Mouse (Mus musculus) intestine, embryonic 15.5 days (tissue): ENCODE results near the gene Asb4. TPM values are rescaled to one million over a fixed set of nuclear protein-coding genes. Genes with fewer than 3 reads are reported as not detected.

ENCODE experiments used
- ATAC-seq: fragments of 200-750 bp; cut with Nextera tagmentation; 2 replicates; pipeline ENCODE4 v1.8.0; 2017; ENCODE audit warnings: moderate TSS enrichment, moderate library complexity
- H3K27ac ChIP-seq: fragments of 300-500 bp; sonication (generic); 2 replicates; pipeline ENCODE4 v1.5.1; 2015; ENCODE audit warnings: mild to moderate bottlenecking, inconsistent platforms
- H3K27me3 ChIP-seq: fragments of 300-500 bp; sonication (generic); replicated peaks from 2 replicates; pipeline ENCODE4 v1.6.1; 2015; ENCODE audit warnings: inconsistent platforms
- H3K36me3 ChIP-seq: fragments of 300-500 bp; sonication (generic); 2 replicates; pipeline ENCODE4 v1.6.1; 2015; ENCODE audit warnings: inconsistent platforms
- H3K4me1 ChIP-seq: fragments of 300-500 bp; sonication (generic); replicated peaks from 2 replicates; pipeline ENCODE4 v1.6.1; 2015; ENCODE audit warnings: inconsistent platforms
- H3K4me2 ChIP-seq: fragments of 300-500 bp; sonication (generic); replicated peaks from 2 replicates; pipeline ENCODE4 v1.6.1; 2015; ENCODE audit warnings: mild to moderate bottlenecking, inconsistent platforms
- H3K4me3 ChIP-seq: fragments of 300-500 bp; sonication (generic); replicated peaks from 2 replicates; pipeline ENCODE4 v1.5.1; 2015; ENCODE audit warnings: inconsistent platforms
- H3K9ac ChIP-seq: fragments of 300-500 bp; sonication (generic); 2 replicates; pipeline ENCODE4 v1.6.1; 2015; ENCODE audit warnings: inconsistent platforms
- H3K9me3 ChIP-seq: fragments of 300-500 bp; sonication (generic); 2 replicates; pipeline ENCODE4 v1.6.1; 2016; ENCODE audit warnings: inconsistent platforms
- WGBS: fragments of 180-500 bp; shearing (Covaris S2); methylation state at CpG from one replicate; pipeline ENCODE4 v1.1.7; 2015; 5-methylcytosine and 5-hydroxymethylcytosine counted together
- polyA plus RNA-seq: library from polyadenylated mRNA; unstranded; fragments of >200 nt; fragmentation: Nextera tagmentation; extraction: Ambion mirVana; gene quantifications from 2 replicates; pipeline ENCODE4 v1.2.1, GENCODE M21; 2015

Asb4 gene
- polyA plus RNA-seq, 1 experiment from 2014 or later = 18.8 TPM

DNA sequence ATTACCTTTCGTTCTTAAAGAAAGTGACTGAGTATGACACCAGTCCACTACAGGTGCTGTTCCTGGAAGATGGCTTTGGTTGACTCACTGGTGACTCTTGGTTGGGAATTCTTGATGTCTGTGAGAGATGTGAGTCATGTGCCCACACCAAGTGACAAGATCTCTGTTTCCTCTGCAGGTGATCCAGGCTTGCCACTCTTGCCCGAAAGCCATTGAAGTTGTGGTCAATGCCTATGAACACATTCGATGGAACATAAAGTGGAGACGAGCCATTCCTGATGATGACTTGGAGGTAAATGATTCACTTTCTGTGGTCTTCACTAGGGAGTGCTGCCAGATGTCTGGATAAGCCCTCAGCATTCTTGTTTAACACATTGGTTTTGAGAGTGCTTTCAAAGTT, 46.4 kb downstream of the Asb4 start:
- 94% methylated on average over 4 of the region's 4 CpGs for WGBS
- no peak for ATAC-seq

DNA sequence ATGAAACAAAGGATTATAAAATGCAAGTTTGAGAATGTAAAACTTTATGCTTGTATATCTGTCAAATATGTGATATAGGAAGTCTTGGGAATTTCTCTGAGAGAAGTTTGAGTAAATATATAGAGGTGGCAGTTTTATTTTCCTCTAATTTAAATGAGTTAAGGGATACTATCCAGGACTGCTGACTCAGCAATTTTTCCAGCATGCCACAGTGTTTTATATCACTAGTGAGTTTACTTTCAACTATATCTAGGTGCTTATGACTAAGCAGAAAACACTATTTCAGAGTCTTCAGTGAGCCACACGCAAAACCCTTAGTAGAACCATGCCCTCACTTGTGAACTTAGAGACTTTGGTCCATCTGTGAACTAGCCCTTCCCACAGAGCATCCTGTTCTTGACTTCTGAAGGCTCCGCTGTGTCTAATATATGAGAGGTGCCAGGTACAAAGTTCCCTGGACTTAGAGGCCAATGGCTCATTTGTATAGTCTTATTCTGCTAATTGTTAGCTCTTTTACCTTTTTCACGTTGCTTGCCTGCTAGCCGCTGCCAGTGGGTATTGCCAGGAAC, 46.9 kb downstream of the Asb4 start:
- no peak overlapping the region for H3K27ac ChIP-seq
- WGBS = 93% methylated on average over 4 of the region's 4 CpGs

More for the DNA sequence above, 46.4 kb downstream of the Asb4 start:
- H3K4me3 ChIP-seq = no peak overlapping the region
- no peak overlapping the region for H3K4me2 ChIP-seq
- no peak overlapping the region for H3K9ac ChIP-seq
- no peaks in the 10 kb centered on the region for H3K4me1 ChIP-seq
- H3K36me3 ChIP-seq = no peaks in the 10 kb centered on the region
- no peaks in the 10 kb centered on the region for H3K9me3 ChIP-seq
- no peak overlapping the region for H3K27ac ChIP-seq
- H3K27me3 ChIP-seq = no peaks in the 10 kb centered on the region

DNA sequence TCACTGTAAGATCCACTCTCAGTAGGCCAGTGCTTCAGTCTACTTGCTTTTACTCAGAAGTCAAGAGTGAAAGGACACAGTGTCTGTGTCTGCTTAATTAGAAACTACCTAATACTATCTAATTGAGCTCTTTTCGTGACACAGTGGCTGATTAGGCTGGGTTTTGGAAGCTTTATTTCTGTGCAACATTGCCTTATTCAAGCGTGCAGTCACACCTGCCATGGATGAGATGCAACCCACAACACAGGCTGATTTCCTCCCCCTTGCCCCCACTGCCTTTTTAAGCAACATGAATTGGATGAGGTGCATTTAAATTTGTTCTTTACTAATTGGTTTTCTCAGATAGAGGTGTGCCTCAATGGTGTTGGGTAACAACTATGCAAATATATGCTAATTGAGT, 50.7 kb downstream of the Asb4 start:
- Histone ChIP-seq H3K9me3 (no peaks in the 10 kb centered on the region), H3K36me3 (no peaks in the 10 kb centered on the region), H3K4me3 (no peak overlapping the region), H3K4me2 (no peak overlapping the region), H3K27me3 (no peaks in the 10 kb centered on the region), H3K9ac (no peak overlapping the region), H3K27ac (no peak overlapping the region), H3K4me1 (no peaks in the 10 kb centered on the region)
- 86% methylated on average over 2 of the region's 2 CpGs for WGBS
- ATAC-seq = no peak

More for the DNA sequence above, 46.9 kb downstream of the Asb4 start:
- ATAC-seq = no peak
- H3K9ac ChIP-seq = no peak overlapping the region
- no peak overlapping the region for H3K4me2 ChIP-seq
- H3K4me1 ChIP-seq = no peaks in the 10 kb centered on the region
- H3K27me3 ChIP-seq = no peaks in the 10 kb centered on the region
- no peak overlapping the region for H3K4me3 ChIP-seq
- no peaks in the 10 kb centered on the region for H3K36me3 ChIP-seq
- no peaks in the 10 kb centered on the region for H3K9me3 ChIP-seq

DNA sequence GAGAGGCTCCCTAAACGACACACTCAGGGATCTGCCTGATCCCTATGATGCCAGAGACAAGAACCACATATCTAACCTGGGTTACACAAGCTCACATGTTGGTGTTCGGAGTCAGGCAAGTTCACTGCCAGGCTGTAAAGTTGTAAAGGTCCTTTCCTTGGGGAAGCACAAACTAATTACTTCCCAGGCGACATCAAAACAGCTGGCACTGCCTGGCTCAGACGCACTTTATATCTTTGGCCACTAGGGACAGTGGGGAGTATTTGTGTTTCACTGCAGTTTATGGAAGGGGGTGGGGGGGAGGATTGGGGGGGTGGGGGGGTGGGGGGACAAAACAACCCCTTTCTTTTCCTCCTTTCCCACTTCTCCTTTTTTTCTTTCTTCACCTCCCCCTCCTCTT, 54.6 kb downstream of the Asb4 start:
- no peaks in the 10 kb centered on the region for H3K9me3 ChIP-seq
- 38% methylated on average over 4 of the region's 4 CpGs for WGBS

DNA sequence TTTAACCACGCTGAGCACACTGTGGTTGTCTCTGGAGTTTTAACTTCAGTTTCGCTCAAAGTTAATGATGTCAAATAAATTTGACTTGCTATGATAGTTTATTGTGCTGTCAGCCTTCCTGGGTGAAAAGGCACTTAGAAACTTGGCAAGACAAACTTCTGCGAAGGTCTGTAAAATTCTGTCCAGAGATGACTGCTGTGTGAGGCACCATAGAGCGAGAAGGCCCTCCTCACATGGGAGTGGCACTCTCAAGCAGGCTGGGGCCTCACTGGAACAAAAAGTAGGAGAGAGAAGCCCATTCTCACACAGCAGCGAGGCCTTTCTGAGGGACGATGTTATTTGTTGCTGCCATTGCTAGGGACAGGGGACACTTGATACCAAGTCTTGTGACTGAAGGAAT, 58.0 kb downstream of the Asb4 start:
- WGBS = 79% methylated on average over 6 of the region's 6 CpGs

More for the DNA sequence above, 54.6 kb downstream of the Asb4 start:
- Histone ChIP-seq H3K4me2 (no peak overlapping the region), H3K9ac (no peak overlapping the region), H3K36me3 (no peaks in the 10 kb centered on the region), H3K27me3 (no peaks in the 10 kb centered on the region), H3K4me3 (no peak overlapping the region), H3K27ac (no peak overlapping the region), H3K4me1 (0 out of 2 replicates have a peak, but pooled peaks cover 5% of the 10 kb centered on the region)
- ATAC-seq = no peak

DNA sequence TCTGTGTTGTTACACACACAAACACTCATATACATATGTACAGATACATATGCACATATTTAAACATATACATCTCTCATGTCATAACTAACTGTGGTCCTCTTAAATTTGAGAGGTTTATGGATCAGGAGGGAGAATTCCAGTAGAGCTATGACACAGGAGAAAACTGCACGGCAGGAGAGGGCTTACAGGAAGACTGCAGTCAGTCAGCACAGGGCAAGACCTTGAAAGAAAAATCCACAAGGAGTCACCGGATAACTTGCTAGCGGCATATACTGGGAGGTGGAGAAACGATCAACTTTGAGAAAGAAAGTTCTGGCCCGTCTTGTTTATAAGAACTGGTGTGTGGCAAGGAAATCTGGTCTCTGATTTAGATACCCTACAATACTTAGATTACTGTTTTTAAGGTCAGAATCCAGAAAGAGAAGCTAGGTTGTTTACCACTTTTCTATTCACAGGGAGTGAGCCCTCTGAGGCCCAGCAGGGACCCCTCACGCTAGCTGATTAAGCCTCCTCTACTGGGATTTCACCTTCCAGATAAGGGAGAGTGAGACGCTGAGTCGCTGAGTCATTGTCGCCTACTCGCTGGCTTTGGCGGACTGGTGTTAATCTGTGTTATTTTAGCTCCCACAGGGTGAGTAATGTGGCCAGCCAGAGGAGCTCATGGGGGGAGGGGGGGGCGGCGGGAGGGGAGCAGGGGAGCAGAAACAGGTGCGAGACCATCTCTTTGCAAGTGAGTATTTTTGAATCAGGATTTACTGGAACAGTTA, 59.3 kb downstream of the Asb4 start:
- Histone ChIP-seq H3K27ac (no peak overlapping the region), H3K4me3 (no peak overlapping the region), H3K4me2 (peak overlapping the region; percentile 22), H3K9me3 (no peaks in the 10 kb centered on the region), H3K9ac (no peak overlapping the region), H3K27me3 (no peaks in the 10 kb centered on the region), H3K36me3 (no peaks in the 10 kb centered on the region), H3K4me1 (0 out of 2 replicates have a peak, but pooled peaks cover 12% of the 10 kb centered on the region)
- 11% methylated on average over 14 of the region's 14 CpGs for WGBS
- peak; percentile 84 for ATAC-seq

More for the DNA sequence above, 58.0 kb downstream of the Asb4 start:
- Histone ChIP-seq H3K27me3 (no peaks in the 10 kb centered on the region), H3K4me3 (no peak overlapping the region), H3K9ac (no peak overlapping the region), H3K36me3 (no peaks in the 10 kb centered on the region), H3K4me2 (no peak overlapping the region), H3K27ac (no peak overlapping the region), H3K9me3 (no peaks in the 10 kb centered on the region), H3K4me1 (0 out of 2 replicates have a peak, but pooled peaks cover 12% of the 10 kb centered on the region)
- ATAC-seq = no peak

DNA sequence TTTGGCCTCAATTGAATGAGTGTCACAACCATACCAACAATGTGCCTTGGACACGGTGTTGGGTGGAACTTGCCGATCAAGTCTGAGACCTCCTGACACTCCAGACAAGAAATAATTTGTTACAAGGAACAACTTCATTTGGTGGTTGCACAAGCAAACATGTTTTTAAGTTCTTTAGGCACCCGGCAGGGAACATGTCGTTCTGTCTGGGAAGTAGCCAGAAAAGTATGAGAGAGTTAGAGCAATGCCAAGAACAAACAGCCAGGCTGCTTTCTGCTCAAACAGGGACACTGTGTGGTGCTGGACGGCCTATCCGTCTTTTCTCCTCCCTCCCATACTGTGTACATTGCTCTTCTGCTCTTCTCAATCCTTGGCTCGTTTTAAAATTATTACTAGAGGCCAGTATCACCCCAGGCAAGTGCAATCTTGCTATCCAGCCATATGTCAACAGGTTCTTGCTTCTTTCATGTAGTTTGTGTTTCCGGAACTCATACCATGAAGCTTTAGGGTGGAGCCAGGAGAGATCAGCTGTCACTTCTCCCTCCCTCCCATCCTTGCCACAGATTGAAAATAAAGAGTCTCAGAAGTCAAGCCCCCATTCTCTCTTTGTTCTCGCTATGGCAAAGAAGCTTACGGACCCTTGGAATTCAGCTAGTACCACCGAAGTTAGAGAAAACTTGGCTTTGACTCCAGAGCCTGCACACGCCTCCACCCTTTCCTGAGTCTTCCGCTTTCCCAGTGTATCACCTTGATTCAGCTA, 60.1 kb downstream of the Asb4 start:
- Histone ChIP-seq H3K36me3 (no peaks in the 10 kb centered on the region), H3K27ac (no peak overlapping the region), H3K4me1 (0 out of 2 replicates have a peak, but pooled peaks cover 12% of the 10 kb centered on the region), H3K4me2 (peak overlapping the region; percentile 22), H3K4me3 (no peak overlapping the region), H3K9me3 (no peaks in the 10 kb centered on the region), H3K9ac (no peak overlapping the region), H3K27me3 (no peaks in the 10 kb centered on the region)
- peak; percentile 66 for ATAC-seq
- 22% methylated on average over 13 of the region's 13 CpGs for WGBS

DNA sequence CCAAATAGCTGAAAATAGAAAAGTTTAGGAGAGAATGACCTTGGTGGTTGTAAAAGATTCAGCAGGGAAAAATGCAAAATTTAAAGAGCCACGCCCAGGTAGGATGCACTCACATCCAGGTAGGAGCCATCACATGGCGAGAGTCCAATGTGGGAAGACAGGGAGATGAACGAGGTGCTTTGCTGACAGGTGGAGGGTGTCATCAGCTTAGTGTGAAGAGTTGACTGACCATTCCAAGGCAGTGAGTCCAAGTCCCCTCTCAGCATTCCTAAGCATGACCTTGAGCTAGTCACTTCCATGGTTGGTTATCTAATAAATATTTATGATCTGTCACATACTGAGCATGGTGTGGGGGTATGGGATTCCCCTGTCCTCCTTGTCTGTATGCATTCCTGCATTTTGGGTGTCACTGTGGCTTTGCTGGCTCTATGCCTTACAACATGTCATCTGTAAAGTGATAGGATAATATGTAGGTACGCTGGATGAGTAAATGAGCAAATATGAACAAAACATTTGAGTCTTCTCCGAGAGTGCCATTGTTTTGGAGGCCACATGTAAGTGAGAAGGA, 61.2 kb downstream of the Asb4 start:
- Histone ChIP-seq H3K27ac (no peak overlapping the region), H3K4me1 (0 out of 2 replicates have a peak, but pooled peaks cover 12% of the 10 kb centered on the region), H3K27me3 (no peaks in the 10 kb centered on the region), H3K36me3 (no peaks in the 10 kb centered on the region), H3K4me2 (no peak overlapping the region), H3K9me3 (no peaks in the 10 kb centered on the region), H3K9ac (no peak overlapping the region), H3K4me3 (no peak overlapping the region)
- 87% methylated on average over 5 of the region's 5 CpGs for WGBS
- ATAC-seq = no peak

DNA sequence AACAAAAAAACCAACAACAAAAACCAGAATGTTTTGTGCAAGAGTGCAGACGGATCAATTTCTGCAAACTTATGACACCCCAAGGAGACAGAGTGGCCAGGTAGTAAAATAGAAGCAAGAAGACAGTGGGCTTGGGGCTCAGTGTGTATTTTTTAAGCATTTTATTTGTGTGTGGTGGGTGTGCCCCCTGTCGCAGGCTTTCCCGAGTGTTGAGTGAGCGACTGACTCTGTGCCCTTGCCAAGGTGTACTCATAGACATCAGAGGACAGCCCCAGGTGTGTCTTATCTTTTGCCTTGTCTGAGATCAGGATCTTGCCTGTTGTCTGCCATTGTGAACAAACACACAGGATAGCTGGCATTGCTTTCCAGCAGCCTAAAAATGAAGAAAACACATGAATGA, 63.8 kb downstream of the Asb4 start:
- Histone ChIP-seq H3K36me3 (no peaks in the 10 kb centered on the region), H3K4me1 (0 out of 2 replicates have a peak, but pooled peaks cover 12% of the 10 kb centered on the region), H3K4me2 (no peak overlapping the region), H3K27ac (no peak overlapping the region), H3K27me3 (no peaks in the 10 kb centered on the region), H3K9me3 (no peaks in the 10 kb centered on the region), H3K4me3 (no peak overlapping the region), H3K9ac (no peak overlapping the region)
- WGBS = 85% methylated on average over 4 of the region's 4 CpGs
- no peak for ATAC-seq

DNA sequence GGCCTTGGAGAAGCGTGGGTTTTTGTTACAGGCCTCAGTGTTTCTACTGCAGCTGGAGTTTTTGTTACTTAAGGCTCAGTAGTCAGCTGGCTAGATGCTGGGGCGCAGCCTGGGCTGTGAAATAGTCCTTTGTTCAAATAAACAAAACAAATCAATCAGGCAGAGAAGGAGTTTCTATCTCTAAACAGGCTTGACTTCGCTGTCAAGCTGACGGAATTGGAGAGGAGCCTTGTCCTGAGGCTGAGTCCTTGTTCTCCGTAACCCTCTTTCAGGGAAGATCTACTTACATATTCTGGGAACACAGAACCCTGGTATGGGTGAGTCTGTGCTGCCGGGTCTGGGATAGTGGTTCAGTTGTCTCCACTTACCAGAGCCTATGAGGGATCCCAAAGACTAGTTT, 64.4 kb downstream of the Asb4 start:
- H3K9ac ChIP-seq = no peak overlapping the region
- 51% methylated on average over 6 of the region's 6 CpGs for WGBS

DNA sequence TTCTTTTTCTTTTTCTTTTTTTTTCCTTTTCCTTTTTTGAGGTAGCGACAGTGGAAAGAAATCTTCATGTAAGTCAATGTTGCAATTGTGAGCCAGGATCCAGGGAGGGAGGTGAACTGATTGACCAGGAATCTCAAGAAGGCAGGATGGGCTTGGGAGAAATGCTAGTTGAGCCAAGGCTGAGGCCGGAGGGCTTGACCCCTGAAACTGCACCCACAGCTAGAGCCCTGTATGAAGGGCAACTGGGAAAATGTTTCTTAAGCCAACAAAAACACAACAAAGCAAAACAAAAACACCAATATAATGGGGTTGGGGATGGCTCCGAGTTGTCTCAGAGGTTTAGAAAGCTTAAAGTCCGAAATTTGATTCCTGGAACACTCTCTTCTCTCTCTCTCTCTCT, 65.2 kb downstream of the Asb4 start:
- Histone ChIP-seq H3K4me1 (0 out of 2 replicates have a peak, but pooled peaks cover 1% of the 10 kb centered on the region), H3K36me3 (no peaks in the 10 kb centered on the region), H3K27me3 (no peaks in the 10 kb centered on the region), H3K27ac (no peak overlapping the region), H3K4me3 (no peak overlapping the region), H3K4me2 (no peak overlapping the region), H3K9ac (no peak overlapping the region), H3K9me3 (no peaks in the 10 kb centered on the region)
- no peak for ATAC-seq
- 78% methylated on average over 4 of the region's 4 CpGs for WGBS

More for the DNA sequence above, 64.4 kb downstream of the Asb4 start:
- H3K27me3 ChIP-seq = no peaks in the 10 kb centered on the region
- no peaks in the 10 kb centered on the region for H3K9me3 ChIP-seq
- ATAC-seq = no peak
- H3K27ac ChIP-seq = no peak overlapping the region
- H3K4me1 ChIP-seq = 0 out of 2 replicates have a peak, but pooled peaks cover 10% of the 10 kb centered on the region
- H3K36me3 ChIP-seq = no peaks in the 10 kb centered on the region
- H3K4me2 ChIP-seq = no peak overlapping the region
- H3K4me3 ChIP-seq = no peak overlapping the region

DNA sequence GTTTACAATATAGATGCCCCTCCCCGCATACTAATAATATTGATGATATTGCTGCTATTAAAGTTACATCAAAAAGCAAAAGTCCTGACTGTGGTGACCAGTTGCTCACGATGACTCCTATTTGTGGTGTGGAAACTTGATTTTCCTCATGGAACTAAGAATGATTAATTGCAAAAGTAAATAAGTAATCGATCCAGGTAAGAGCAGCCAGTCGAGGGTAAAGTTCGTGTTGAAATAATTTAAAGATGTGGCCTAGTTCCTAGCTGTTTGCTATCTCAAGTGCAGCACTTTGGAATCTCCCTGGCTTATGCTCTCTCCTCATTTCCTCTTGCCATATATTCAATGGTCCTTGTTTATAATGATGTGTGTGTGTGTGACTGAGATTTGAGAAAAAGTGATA, 66.7 kb downstream of the Asb4 start:
- WGBS = 62% methylated on average over 5 of the region's 5 CpGs
- no peak overlapping the region for H3K27ac ChIP-seq
- no peaks in the 10 kb centered on the region for H3K9me3 ChIP-seq
- no peaks in the 10 kb centered on the region for H3K27me3 ChIP-seq
- H3K4me1 ChIP-seq = no peaks in the 10 kb centered on the region
- H3K4me2 ChIP-seq = no peak overlapping the region
- no peak overlapping the region for H3K9ac ChIP-seq
- no peak overlapping the region for H3K4me3 ChIP-seq
- H3K36me3 ChIP-seq = no peaks in the 10 kb centered on the region
- no peak for ATAC-seq
